Mouse (Mus musculus) embryonic facial prominence, embryonic 13.5 days (tissue): ENCODE results near the gene Gm281. TPM values are rescaled to one million over a fixed set of nuclear protein-coding genes. Genes with fewer than 3 reads are reported as not detected.
"Not testable (repeated sequence)": the region's sequence is repeated elsewhere in the genome, so short reads cannot be mapped to it uniquely, and the experiment has no call there.

ENCODE experiments used
- ATAC-seq: fragments of 200-750 bp; cut with Nextera tagmentation; 2 replicates; pipeline ENCODE4 v1.8.0; 2017; ENCODE audit warnings: low read depth; ENCODE audit not compliant: insufficient number of reproducible peaks, insufficient read depth, low FRiP score, low TSS enrichment
- H3K27ac ChIP-seq: fragments of 300-500 bp; sonication (generic); 2 replicates; pipeline ENCODE4 v1.5.1; 2015; ENCODE audit warnings: moderate library complexity, mild to moderate bottlenecking, inconsistent platforms
- H3K27me3 ChIP-seq: fragments of 300-500 bp; sonication (generic); 2 replicates; pipeline ENCODE4 v1.6.1; 2015; ENCODE audit warnings: mild to moderate bottlenecking, inconsistent platforms
- H3K36me3 ChIP-seq: fragments of 300-500 bp; sonication (generic); 2 replicates; pipeline ENCODE4 v1.6.1; 2015; ENCODE audit warnings: mild to moderate bottlenecking, inconsistent platforms
- H3K4me1 ChIP-seq: fragments of 300-500 bp; sonication (generic); 2 replicates; pipeline ENCODE4 v1.6.1; 2015; ENCODE audit warnings: inconsistent platforms
- H3K4me2 ChIP-seq: fragments of 300-500 bp; sonication (generic); 2 replicates; pipeline ENCODE4 v1.6.1; 2015; ENCODE audit warnings: moderate library complexity, mild to moderate bottlenecking, inconsistent platforms
- H3K4me3 ChIP-seq: fragments of 300-500 bp; sonication (generic); 2 replicates; pipeline ENCODE4 v1.5.1; 2015; ENCODE audit warnings: mild to moderate bottlenecking, inconsistent platforms
- H3K9ac ChIP-seq: fragments of 300-500 bp; sonication (generic); 2 replicates; pipeline ENCODE4 v1.6.1; 2015; ENCODE audit warnings: mild to moderate bottlenecking, inconsistent platforms
- H3K9me3 ChIP-seq: fragments of 300-500 bp; sonication (generic); 2 replicates; pipeline ENCODE4 v1.6.1; 2016; ENCODE audit warnings: inconsistent platforms
- WGBS: fragments of 180-500 bp; shearing (Covaris S2); methylation state at CpG from one replicate; pipeline ENCODE4 v1.1.7; 2015; ENCODE audit warnings: mixed read lengths; 5-methylcytosine and 5-hydroxymethylcytosine counted together
- polyA plus RNA-seq: library from polyadenylated mRNA; unstranded; fragments of >200 nt; fragmentation: Nextera tagmentation; extraction: Ambion mirVana; gene quantifications from 2 replicates; pipeline ENCODE4 v1.2.1, GENCODE M21; 2015

Gm281 gene
- polyA plus RNA-seq = not detected in 2 replicates

- no peak for ATAC-seq
Measured at GRCm38 (mm10) chr14:13914387-13915082, at the start of gene Gm281. Gene Gm281 (minus strand): TSS chr14:13914478.

GRCm38 (mm10) chr14:13963527-13963926 lies 49.2 kb upstream of the Gm281 start:
- H3K27ac ChIP-seq = no peak overlapping the region
- H3K9me3 ChIP-seq = no peaks in the 10 kb centered on the region
- H3K27me3 ChIP-seq = no peaks in the 10 kb centered on the region
- no peak overlapping the region for H3K9ac ChIP-seq
- no peaks in the 10 kb centered on the region for H3K36me3 ChIP-seq
- WGBS = 73% methylated on average over 1 of the region's 1 CpGs
- no peak overlapping the region for H3K4me2 ChIP-seq
- H3K4me3 ChIP-seq = no peak overlapping the region
- H3K4me1 ChIP-seq = peaks cover 17% of the 10 kb centered on the region
- ATAC-seq = no peak

More at GRCm38 (mm10) chr14:13914387-13915082, at the start of gene Gm281:
- no peaks in the 10 kb centered on the region for H3K9me3 ChIP-seq
- no peak within 1 kb of the TSS for H3K4me3 ChIP-seq
- H3K4me2 ChIP-seq = no peak within 1 kb of the TSS
- H3K27ac ChIP-seq = no peak within 1 kb of the TSS
- H3K27me3 ChIP-seq = no peaks in the 10 kb centered on the region
- H3K4me1 ChIP-seq = peaks cover 6% of the 10 kb centered on the region; the same call in 1 of the 2 replicates
- no peaks in the 10 kb centered on the region for H3K36me3 ChIP-seq
- WGBS = 25% methylated on average over 1 of the region's 1 CpGs
- H3K9ac ChIP-seq = no peak within 1 kb of the TSS

GRCm38 (mm10) chr14:13962476-13962875 lies 48.2 kb upstream of the Gm281 start:
- Histone ChIP-seq H3K27me3 (no peaks in the 10 kb centered on the region), H3K9ac (no peak overlapping the region), H3K4me3 (no peak overlapping the region), H3K4me2 (no peak overlapping the region), H3K9me3 (no peaks in the 10 kb centered on the region), H3K27ac (no peak overlapping the region), H3K4me1 (peaks cover 17% of the 10 kb centered on the region), H3K36me3 (no peaks in the 10 kb centered on the region)
- no peak for ATAC-seq
- 92% methylated on average over 6 of the region's 6 CpGs for WGBS

- peak; percentile 63 for ATAC-seq
- Histone ChIP-seq H3K9me3 (no peaks in the 10 kb centered on the region), H3K36me3 (no peaks in the 10 kb centered on the region), H3K27me3 (no peaks in the 10 kb centered on the region), H3K4me2 (peak within 1 kb of the TSS; percentile 65), H3K4me1 (peaks cover 17% of the 10 kb centered on the region), H3K4me3 (peak within 1 kb of the TSS; percentile 85), H3K27ac (peak within 1 kb of the TSS; percentile 87), H3K9ac (peak within 1 kb of the TSS; percentile 97)
- 4% methylated on average over 38 of the region's 56 CpGs for WGBS
Measured at GRCm38 (mm10) chr14:13961401-13962112, 47.3 kb upstream of the Gm281 start, which contains the start of the genes Atxn7 and Thoc7. Gene Atxn7 (plus strand): TSS chr14:13961440. Gene Thoc7 (minus strand): TSS chr14:13961852.

- Histone ChIP-seq H3K4me1 (peaks cover 17% of the 10 kb centered on the region), H3K4me2 (peak overlapping the region; percentile 65), H3K27me3 (no peaks in the 10 kb centered on the region), H3K4me3 (peak overlapping the region; percentile 85), H3K36me3 (peaks cover 5% of the 10 kb centered on the region), H3K9me3 (0 out of 2 replicates have a peak, but pooled peaks cover 1% of the 10 kb centered on the region), H3K9ac (peak overlapping the region; percentile 97), H3K27ac (peak overlapping the region; percentile 87)
- WGBS = under 1% methylated on average over 69 of the region's 75 CpGs
- peak; percentile 88 for ATAC-seq
Measured at GRCm38 (mm10) chr14:13960482-13961325, 46.4 kb upstream of the Gm281 start.

- Histone ChIP-seq H3K27me3 (no peaks in the 10 kb centered on the region), H3K4me1 (peaks cover 17% of the 10 kb centered on the region), H3K36me3 (peaks cover 11% of the 10 kb centered on the region), H3K4me2 (peak overlapping the region; percentile 65), H3K4me3 (peak overlapping the region; percentile 85), H3K9ac (peak overlapping the region; percentile 97), H3K27ac (peak overlapping the region; percentile 87; the same call in 1 of the 2 replicates), H3K9me3 (0 out of 2 replicates have a peak, but pooled peaks cover 4% of the 10 kb centered on the region)
- WGBS = 0% methylated on average over 9 of the region's 9 CpGs
- peak; percentile 59; the same call in 1 of the 2 replicates for ATAC-seq
Measured at GRCm38 (mm10) chr14:13960079-13960478, 45.8 kb upstream of the Gm281 start.

GRCm38 (mm10) chr14:13952151-13952550 lies 37.9 kb upstream of the Gm281 start:
- H3K9me3 ChIP-seq, H3K4me2 ChIP-seq, H3K27me3 ChIP-seq, ATAC-seq, H3K4me1 ChIP-seq, H3K27ac ChIP-seq, H3K4me3 ChIP-seq, H3K9ac ChIP-seq: not testable (repeated sequence)
- WGBS = 95% methylated on average over 3 of the region's 3 CpGs
- H3K36me3 ChIP-seq = peaks cover 60% of the 10 kb centered on the region

- Histone ChIP-seq H3K36me3 (peaks cover 57% of the 10 kb centered on the region), H3K9me3 (no peaks in the 10 kb centered on the region), H3K4me1 (no peaks in the 10 kb centered on the region), H3K27ac (no peak overlapping the region), H3K9ac (no peak overlapping the region), H3K27me3 (no peaks in the 10 kb centered on the region), H3K4me2 (no peak overlapping the region), H3K4me3 (no peak overlapping the region)
- ATAC-seq = no peak
Measured at GRCm38 (mm10) chr14:13950401-13950800, 36.1 kb upstream of the Gm281 start.

GRCm38 (mm10) chr14:13948345-13948744 lies 34.1 kb upstream of the Gm281 start:
- H3K4me2 ChIP-seq = no peak overlapping the region
- no peak for ATAC-seq
- H3K9ac ChIP-seq = no peak overlapping the region
- H3K9me3 ChIP-seq = no peaks in the 10 kb centered on the region
- H3K4me3 ChIP-seq = no peak overlapping the region
- WGBS = 92% methylated on average over 7 of the region's 7 CpGs
- H3K27me3 ChIP-seq = no peaks in the 10 kb centered on the region
- no peaks in the 10 kb centered on the region for H3K4me1 ChIP-seq
- peaks cover 54% of the 10 kb centered on the region for H3K36me3 ChIP-seq
- H3K27ac ChIP-seq = no peak overlapping the region

GRCm38 (mm10) chr14:13944686-13945085 lies 30.4 kb upstream of the Gm281 start:
- WGBS = 91% methylated on average over 4 of the region's 4 CpGs
- no peak overlapping the region for H3K4me3 ChIP-seq
- no peaks in the 10 kb centered on the region for H3K27me3 ChIP-seq
- H3K9me3 ChIP-seq = no peaks in the 10 kb centered on the region
- peaks cover 29% of the 10 kb centered on the region for H3K36me3 ChIP-seq
- no peak overlapping the region for H3K9ac ChIP-seq
- H3K27ac ChIP-seq = no peak overlapping the region
- no peaks in the 10 kb centered on the region for H3K4me1 ChIP-seq
- no peak for ATAC-seq
- no peak overlapping the region for H3K4me2 ChIP-seq

- Histone ChIP-seq H3K36me3 (no peaks in the 10 kb centered on the region), H3K4me2 (peak overlapping the region; percentile 72), H3K4me1 (peaks cover 12% of the 10 kb centered on the region), H3K9ac (0 out of 2 replicates have a peak overlapping the region, but pooled peaks have one; percentile 69), H3K27me3 (no peaks in the 10 kb centered on the region), H3K27ac (no peak overlapping the region), H3K4me3 (peak overlapping the region; percentile 40), H3K9me3 (no peaks in the 10 kb centered on the region)
- no peak for ATAC-seq
- WGBS = 41% methylated on average over 5 of the region's 5 CpGs
Measured at GRCm38 (mm10) chr14:13934052-13934371, 19.7 kb upstream of the Gm281 start.
